Comparison of ENCODE assay signal across 8 mouse cellular contexts in the genomic region with DNA sequence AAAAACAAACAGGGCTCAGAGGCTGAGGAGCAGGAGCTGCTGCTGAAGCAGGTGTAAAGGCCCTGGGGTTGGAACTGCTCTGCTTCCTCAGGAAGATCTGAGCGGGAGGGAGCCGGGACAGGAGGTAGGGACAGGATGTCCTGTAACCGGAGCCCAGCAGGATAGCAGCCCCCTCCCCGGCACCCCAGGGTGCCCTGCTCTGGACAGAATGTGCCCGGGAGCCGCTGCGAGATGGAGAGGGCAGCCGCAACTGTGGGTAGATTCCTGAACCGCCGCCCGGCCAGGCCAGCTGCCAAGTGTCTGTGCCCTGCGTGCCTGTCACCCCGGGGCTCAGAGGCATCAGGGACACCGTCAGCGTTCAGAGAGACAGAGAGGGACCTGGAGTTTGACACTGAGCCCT. TPM values are rescaled to one million over a fixed set of nuclear protein-coding genes. Genes with fewer than 3 reads are reported as not detected.
DNase-seq lines count a peak whose midpoint lies in the region; ATAC-seq lines count a peak whose summit lies in the region.

No protein-coding gene starts in this region.

- H3K4me2 ChIP-seq in forebrain, embryonic 11.5 days (ENCODE audit: low read depth, low read length, severe bottlenecking), result no peak overlapping the region

- H3K4me3 ChIP-seq in forebrain, embryonic 11.5 days (ENCODE audit: low read depth, low read length), result no peak overlapping the region

- ATAC-seq in forebrain, embryonic 11.5 days (replicated peaks; ENCODE audit: low FRiP score), result no peak
- ATAC-seq in activated CD4-positive, CD25-positive, alpha-beta regulatory T cell, adult 4 months, result no peak

- intact Hi-C loops in heart, postnatal 25 days (cut with DNase I), result no loop called here

- no peak overlapping the region for H3K9ac ChIP-seq in forebrain, embryonic 11.5 days (ENCODE audit: low read length)

- 51% methylated on average over 15 of the region's 15 CpGs for WGBS in forebrain, embryonic 11.5 days

- no peaks in the 10 kb centered on the region for H3K36me3 ChIP-seq in forebrain, embryonic 11.5 days (ENCODE audit: control insufficient read depth, insufficient read depth, low read length)

- H3K4me1 ChIP-seq in forebrain, embryonic 11.5 days (replicated peaks; ENCODE audit: control insufficient read depth, insufficient read depth, low read length), result peaks cover 2% of the 10 kb centered on the region; the same call in 1 of the 2 replicates

- H3K27ac ChIP-seq in forebrain, embryonic 11.5 days (ENCODE audit: low read depth, low read length), result no peak overlapping the region

- no peaks in the 10 kb centered on the region for H3K9me3 ChIP-seq in forebrain, embryonic 11.5 days (ENCODE audit: control insufficient read depth, low read length)

- no peaks in the 10 kb centered on the region for H3K27me3 ChIP-seq in forebrain, embryonic 11.5 days (ENCODE audit: control insufficient read depth, insufficient read depth, low read length)

- DNase-seq in cerebellum, postnatal 14 days, result peak; percentile 53 to 70
- DNase-seq in cerebellum, adult 11 months, result no peak
- peak; percentile 74 for DNase-seq in right cerebral cortex, adult 18-20 months
- DNase-seq in right cerebral cortex, postnatal 4 days, result no peak
- peak; percentile 68 for DNase-seq in heart, postnatal 25 days (ENCODE audit: low spot score)
- DNase-seq in lung, postnatal 10 days, result peak; percentile 68
- DNase-seq in forebrain, embryonic 11.5 days (ENCODE audit: low spot score), result no peak

RNA-seq across cellular contexts. Expression of a gene that starts 6.0 kb away (rescaled TPM):
- total RNA-seq in heart, postnatal 25 days (2021), result 10 to 100 TPM in 1 of 2 experiments, 1 to 10 TPM in 1; 9.2 to 10.2 TPM
- polyA plus RNA-seq in forebrain, embryonic 11.5 days (2014; fragmentation: Nextera tagmentation; extraction: Ambion mirVana), result 6.3 and 7.2 TPM in 2 replicates
- 1 to 10 TPM; 3.0 to 6.7 TPM for polyA plus RNA-seq in activated CD4-positive, CD25-positive, alpha-beta regulatory T cell, adult 4 months (2017; shearing (Covaris generic))

RNA-seq across cellular contexts. Expression of a gene that starts 25.3 kb away (rescaled TPM):
- not detected for total RNA-seq in heart, postnatal 25 days (2021)
- polyA plus RNA-seq in forebrain, embryonic 11.5 days (2014; fragmentation: Nextera tagmentation; extraction: Ambion mirVana), result not detected in 2 replicates
- polyA plus RNA-seq in activated CD4-positive, CD25-positive, alpha-beta regulatory T cell, adult 4 months (2017; shearing (Covaris generic)), result 10 to 100 TPM; 16.5 to 29.5 TPM

RNA-seq across cellular contexts. Expression of a gene that starts 28.7 kb away (rescaled TPM):
- total RNA-seq in heart, postnatal 25 days (2021), result 1 to 10 TPM; 5.2 to 6.3 TPM
- 15.9 and 17.4 TPM in 2 replicates for polyA plus RNA-seq in forebrain, embryonic 11.5 days (2014; fragmentation: Nextera tagmentation; extraction: Ambion mirVana)
- polyA plus RNA-seq in activated CD4-positive, CD25-positive, alpha-beta regulatory T cell, adult 4 months (2017; shearing (Covaris generic)), result 10 to 100 TPM; 19.0 to 19.4 TPM

RNA-seq across cellular contexts. Expression of a gene that starts 29.5 kb away (rescaled TPM):
- 1 to 10 TPM; 8.1 to 8.6 TPM for total RNA-seq in heart, postnatal 25 days (2021)
- polyA plus RNA-seq in forebrain, embryonic 11.5 days (2014; fragmentation: Nextera tagmentation; extraction: Ambion mirVana), result 9.0 and 13.4 TPM in 2 replicates
- polyA plus RNA-seq in activated CD4-positive, CD25-positive, alpha-beta regulatory T cell, adult 4 months (2017; shearing (Covaris generic)), result not detected

RNA-seq across cellular contexts. Expression of a gene that starts 40.2 kb away (rescaled TPM):
- total RNA-seq in heart, postnatal 25 days (2021), result 10 to 100 TPM; 46.6 to 47.7 TPM
- 165 and 176 TPM in 2 replicates for polyA plus RNA-seq in forebrain, embryonic 11.5 days (2014; fragmentation: Nextera tagmentation; extraction: Ambion mirVana)
- polyA plus RNA-seq in activated CD4-positive, CD25-positive, alpha-beta regulatory T cell, adult 4 months (2017; shearing (Covaris generic)), result 100 to 1,000 TPM in 1 of 2 experiments, 10 to 100 TPM in 1; 75.7 to 106 TPM

Comparison
In these comparisons a context has a peak if more than half of its experiments do, and no peak if none do; other contexts are left out.
1. DNase-seq: peak in cerebellum, postnatal 14 days (2 of 2), right cerebral cortex, adult 18-20 months (single experiment), heart, postnatal 25 days (single experiment) and lung, postnatal 10 days (single experiment); none in cerebellum, adult 11 months (single experiment), right cerebral cortex, postnatal 4 days (single experiment) and forebrain, embryonic 11.5 days (single experiment).
2. RNA of a gene that starts 25.3 kb away (polyA plus RNA-seq): 16.5 to 29.5 TPM in activated CD4-positive, CD25-positive, alpha-beta regulatory T cell, adult 4 months; not detected in forebrain, embryonic 11.5 days; every median in the first group is over 10 times any median in the second.